Mouse (Mus musculus) forebrain, postnatal 0 days (tissue): ENCODE results near the gene Pde4d. TPM values are rescaled to one million over a fixed set of nuclear protein-coding genes. Genes with fewer than 3 reads are reported as not detected.

Experiments used
- ATAC-seq: fragments of 200-750 bp; cut with Nextera tagmentation; 2 replicates; pipeline ENCODE4 v1.8.0; 2017; ENCODE audit warnings: mild to moderate bottlenecking, moderate library complexity
- DNase-seq: peaks from one replicate; pipeline ENCODE4 v3.0.0-alpha.2; 2015
- H3K27ac ChIP-seq: fragments of 300-500 bp; sonication (generic); 2 replicates; pipeline ENCODE4 v1.5.1; 2014; ENCODE audit warnings: low read depth, mild to moderate bottlenecking, antibody characterized with exemption, low read length, moderate library complexity, mixed read lengths
- H3K27me3 ChIP-seq: fragments of 300-500 bp; sonication (generic); 2 replicates; pipeline ENCODE4 v1.6.1; 2014; ENCODE audit warnings: mild to moderate bottlenecking, low read length, mixed read lengths; ENCODE audit not compliant: insufficient read depth
- H3K36me3 ChIP-seq: fragments of 300-500 bp; sonication (generic); 2 replicates; pipeline ENCODE4 v1.6.1; 2014; ENCODE audit warnings: mild to moderate bottlenecking, moderate library complexity; ENCODE audit not compliant: insufficient read depth
- H3K4me1 ChIP-seq: fragments of 300-500 bp; sonication (generic); 2 replicates; pipeline ENCODE4 v1.6.1; 2014; ENCODE audit warnings: antibody characterized with exemption; ENCODE audit not compliant: insufficient read depth
- H3K4me2 ChIP-seq: fragments of 300-500 bp; sonication (generic); 2 replicates; pipeline ENCODE4 v1.6.1; 2014; ENCODE audit warnings: low read depth, mild to moderate bottlenecking, moderate library complexity
- H3K4me3 ChIP-seq: fragments of 300-500 bp; sonication (generic); 2 replicates; pipeline ENCODE4 v1.5.1; 2014; ENCODE audit warnings: low read depth, low read length, mixed read lengths
- H3K9ac ChIP-seq: fragments of 300-500 bp; sonication (generic); 2 replicates; pipeline ENCODE4 v1.6.1; 2014; ENCODE audit warnings: mild to moderate bottlenecking
- H3K9me3 ChIP-seq: fragments of 300-500 bp; sonication (generic); 2 replicates; pipeline ENCODE4 v1.6.1; 2016; ENCODE audit warnings: low read length
- CTCF ChIP-seq: sonication (generic); IDR thresholded peaks from 2 replicates; pipeline ENCODE4 v1.5.1; 2016; ENCODE audit warnings: antibody characterized with exemption, control low read depth, low read depth
- WGBS: fragments of 180-500 bp; shearing (Covaris S2); extraction: QIAGEN DNeasy Blood & Tissue Kit; methylation state at CpG from one replicate; pipeline ENCODE4 v1.1.7; 2014; 5-methylcytosine and 5-hydroxymethylcytosine counted together
- polyA plus RNA-seq: library from polyadenylated mRNA; unstranded; fragments of >200 nt; fragmentation: Nextera tagmentation; extraction: Ambion mirVana; gene quantifications from 2 replicates; pipeline ENCODE4 v1.2.1, GENCODE M21; 2015
- total RNA-seq: library from RNA; depleted of rRNA; stranded (reverse); fragments of >200 nt; gene quantifications from 2 replicates; pipeline ENCODE4 v1.2.3, GENCODE M21; 2014

Gene Pde4d
- total and polyA plus RNA-seq, 2 experiments from 2014 or later, result 13.2 to 78.8 TPM

GRCm38 (mm10) chr13:109808039-109808438 is 1358.3 kb downstream of the Pde4d start:
- no peak for ATAC-seq
- Histone ChIP-seq H3K4me2 (no peak overlapping the region), H3K27me3 (no peaks in the 10 kb centered on the region), H3K9ac (no peak overlapping the region), H3K27ac (no peak overlapping the region), H3K4me1 (no peaks in the 10 kb centered on the region), H3K9me3 (no peaks in the 10 kb centered on the region), H3K4me3 (no peak overlapping the region), H3K36me3 (no peaks in the 10 kb centered on the region)
- 68% methylated on average over 6 of the region's 6 CpGs for WGBS
- DNase-seq, result no peak
- TF ChIP-seq CTCF, result no peak

- no peaks in the 10 kb centered on the region for H3K4me1 ChIP-seq
- no peak overlapping the region for H3K27ac ChIP-seq
- ATAC-seq (no peak), DNase-seq (no peak)
- WGBS, result 83% methylated on average over 7 of the region's 7 CpGs
- no peaks in the 10 kb centered on the region for H3K27me3 ChIP-seq
- no peak overlapping the region for H3K4me2 ChIP-seq
- no peak for TF ChIP-seq CTCF
- H3K9me3 ChIP-seq, result no peaks in the 10 kb centered on the region
- no peak overlapping the region for H3K4me3 ChIP-seq
- no peak overlapping the region for H3K9ac ChIP-seq
- no peaks in the 10 kb centered on the region for H3K36me3 ChIP-seq
Observed at GRCm38 (mm10) chr13:109808946-109809345, 1359.2 kb downstream of the Pde4d start.

GRCm38 (mm10) chr13:109809646-109810045 is 1359.9 kb downstream of the Pde4d start:
- Histone ChIP-seq H3K9ac (no peak overlapping the region), H3K27ac (no peak overlapping the region), H3K4me2 (no peak overlapping the region), H3K9me3 (no peaks in the 10 kb centered on the region), H3K27me3 (no peaks in the 10 kb centered on the region), H3K36me3 (no peaks in the 10 kb centered on the region), H3K4me3 (no peak overlapping the region), H3K4me1 (no peaks in the 10 kb centered on the region)
- TF ChIP-seq CTCF, result no peak
- ATAC-seq, result no peak
- DNase-seq, result no peak
- WGBS, result 87% methylated on average over 4 of the region's 4 CpGs

DNA sequence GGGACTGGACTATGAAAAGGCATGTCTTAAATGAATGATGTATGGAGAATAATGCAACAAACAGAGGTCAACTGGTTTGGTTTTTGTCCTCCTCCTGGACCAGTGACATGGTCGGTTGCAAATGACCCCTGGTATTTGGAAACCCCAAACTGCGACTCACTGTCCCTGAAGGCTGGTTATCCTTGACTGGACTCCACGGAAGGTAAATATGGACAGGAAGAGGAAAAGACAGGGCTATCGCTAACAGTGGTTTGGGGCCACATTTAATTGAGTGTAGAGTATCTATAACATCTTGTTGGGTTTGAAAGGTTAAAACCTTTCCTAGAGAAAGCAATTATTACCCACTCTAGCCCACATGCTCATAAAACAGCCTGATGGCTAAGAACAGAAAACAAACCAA is 1364.2 kb downstream of the Pde4d start:
- Histone ChIP-seq H3K36me3 (no peaks in the 10 kb centered on the region), H3K9me3 (no peaks in the 10 kb centered on the region), H3K27ac (no peak overlapping the region), H3K9ac (no peak overlapping the region), H3K4me1 (no peaks in the 10 kb centered on the region), H3K4me3 (no peak overlapping the region), H3K4me2 (no peak overlapping the region), H3K27me3 (no peaks in the 10 kb centered on the region)
- ATAC-seq (no peak), DNase-seq (no peak)
- WGBS, result 90% methylated on average over 4 of the region's 4 CpGs
- TF ChIP-seq CTCF, result no peak

DNA sequence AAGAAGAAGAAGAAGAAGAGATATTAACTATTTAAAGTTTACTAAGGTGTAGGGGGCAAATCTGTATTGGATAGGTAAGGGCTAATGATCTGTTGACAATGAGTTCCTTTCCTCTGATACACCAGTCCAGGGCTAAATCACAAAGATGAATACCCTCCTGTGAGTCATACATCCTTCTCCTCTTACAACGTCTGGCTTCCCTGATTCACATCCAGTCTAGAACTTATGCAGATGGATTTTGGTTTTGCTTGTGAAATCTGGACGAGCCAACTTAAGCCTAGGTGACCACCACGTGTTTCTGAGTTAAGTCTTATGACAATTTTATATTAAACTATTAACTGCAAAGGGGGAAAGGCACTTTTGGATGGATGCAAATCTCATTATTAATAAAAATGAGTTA is 1369.3 kb downstream of the Pde4d start:
- WGBS, result 87% methylated on average over 3 of the region's 3 CpGs
- no peak for ATAC-seq
- H3K9ac ChIP-seq, result no peak overlapping the region
- H3K4me2 ChIP-seq, result no peak overlapping the region
- H3K27ac ChIP-seq, result no peak overlapping the region
- no peaks in the 10 kb centered on the region for H3K27me3 ChIP-seq
- no peaks in the 10 kb centered on the region for H3K36me3 ChIP-seq
- TF ChIP-seq CTCF, result no peak
- no peaks in the 10 kb centered on the region for H3K9me3 ChIP-seq
- H3K4me1 ChIP-seq, result peaks cover 17% of the 10 kb centered on the region; the same call in 1 of the 2 replicates
- no peak overlapping the region for H3K4me3 ChIP-seq
- no peak for DNase-seq

DNA sequence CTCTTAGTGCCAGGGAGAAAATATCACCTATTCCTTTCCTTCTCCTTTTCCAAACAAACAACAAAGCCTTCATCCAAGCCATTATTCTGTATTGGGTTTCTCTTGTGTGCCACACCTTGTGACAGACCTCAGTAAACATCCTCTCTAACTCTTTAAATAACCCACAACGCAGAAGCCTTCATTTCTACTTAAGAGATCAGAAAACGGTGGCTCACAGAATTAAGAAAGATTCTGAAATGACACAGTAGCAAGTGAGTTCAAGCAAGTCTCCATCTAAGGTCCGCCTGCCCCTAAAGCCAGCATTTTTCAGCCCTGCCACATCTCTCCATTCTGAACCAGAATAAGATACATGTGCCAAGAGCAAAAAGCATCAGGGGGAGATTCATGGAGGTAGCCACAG is 1370.4 kb downstream of the Pde4d start:
- ATAC-seq (no peak), DNase-seq (no peak)
- Histone ChIP-seq H3K4me1 (peaks cover 17% of the 10 kb centered on the region; the same call in 1 of the 2 replicates), H3K9ac (no peak overlapping the region), H3K27ac (no peak overlapping the region), H3K4me3 (no peak overlapping the region), H3K36me3 (no peaks in the 10 kb centered on the region), H3K9me3 (no peaks in the 10 kb centered on the region), H3K27me3 (no peaks in the 10 kb centered on the region), H3K4me2 (no peak overlapping the region)
- 66% methylated on average over 3 of the region's 3 CpGs for WGBS
- no peak for TF ChIP-seq CTCF

DNA sequence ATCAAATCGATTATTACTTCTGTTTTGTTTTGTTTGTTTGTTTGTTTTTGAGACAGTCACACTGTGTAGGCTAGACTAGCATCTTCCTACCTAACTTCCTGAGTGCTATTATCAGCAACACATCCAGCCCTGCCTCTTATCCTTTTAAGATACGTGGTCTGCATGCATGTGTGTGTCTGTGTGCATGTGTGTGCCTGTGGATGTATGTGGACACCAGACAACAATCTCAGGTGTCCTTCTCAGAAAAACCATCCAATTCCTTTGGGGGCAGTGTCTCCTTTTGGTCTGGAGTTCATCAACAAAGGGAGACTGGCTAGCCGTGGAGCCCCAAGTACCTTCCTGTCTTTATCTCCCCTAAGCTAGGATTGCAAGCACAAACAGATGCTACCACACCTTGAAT is 1371.1 kb downstream of the Pde4d start:
- Histone ChIP-seq H3K36me3 (no peaks in the 10 kb centered on the region), H3K4me3 (no peak overlapping the region), H3K4me2 (no peak overlapping the region), H3K27me3 (no peaks in the 10 kb centered on the region), H3K9ac (no peak overlapping the region), H3K4me1 (peaks cover 17% of the 10 kb centered on the region; the same call in 1 of the 2 replicates), H3K9me3 (no peaks in the 10 kb centered on the region), H3K27ac (no peak overlapping the region)
- ATAC-seq (no peak), DNase-seq (no peak)
- no peak for TF ChIP-seq CTCF
- 65% methylated on average over 3 of the region's 3 CpGs for WGBS
